Mouse (Mus musculus) brain, embryonic 14.5 days (tissue): ENCODE data around the gene Clca1.

Experiments used
- CTCF ChIP-seq: fragments of 200-500 bp; IDR thresholded peaks from 2 replicates; pipeline ENCODE4 v1.5.1; 2012; ENCODE audit warnings: inconsistent platforms, mild to moderate bottlenecking, moderate library complexity, borderline replicate concordance; ENCODE audit not compliant: insufficient read depth, insufficient read length; ENCODE audit errors: extremely low read depth
- POLR2A ChIP-seq: fragments of 200-500 bp; IDR thresholded peaks from 2 replicates; pipeline ENCODE4 v1.6.1; 2012; ENCODE audit warnings: mild to moderate bottlenecking, inconsistent platforms, borderline replicate concordance; ENCODE audit not compliant: poor library complexity, insufficient read depth, insufficient read length, severe bottlenecking; ENCODE audit errors: extremely low read depth

DNA sequence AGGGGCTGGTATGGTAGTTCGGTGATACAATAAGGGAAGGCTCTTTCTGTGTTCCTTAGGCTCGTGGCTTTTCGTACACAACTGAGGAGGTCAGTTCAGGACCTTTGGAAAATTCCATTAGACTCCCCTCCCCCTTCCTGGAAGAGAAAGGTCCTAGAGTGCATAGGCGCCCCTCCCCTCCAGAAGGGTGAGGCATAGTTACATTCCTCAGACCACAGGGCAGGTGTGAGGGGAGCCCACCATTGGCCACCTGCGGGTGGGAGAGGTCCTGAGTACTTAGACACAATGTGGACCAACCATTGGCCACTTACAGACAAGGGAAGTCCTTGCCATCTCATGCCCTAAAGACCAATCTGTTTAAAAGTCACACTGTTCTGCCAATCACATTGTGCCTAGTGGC lies 46.7 kb downstream of the Clca1 start:
- TF ChIP-seq CTCF (no peak), POLR2A (no peak)
